Mouse (Mus musculus) forebrain, embryonic 13.5 days (tissue): ENCODE measurements around the gene Aak1. TPM values are rescaled to one million over a fixed set of nuclear protein-coding genes. Genes with fewer than 3 reads are reported as not detected.

Source experiments
- ATAC-seq: fragments of 200-750 bp; cut with Nextera tagmentation; 2 replicates; pipeline ENCODE4 v1.8.0; 2017
- H3K27ac ChIP-seq: fragments of 300-500 bp; sonication (generic); 2 replicates; pipeline ENCODE4 v1.5.1; 2015; ENCODE audit warnings: inconsistent platforms, mild to moderate bottlenecking, moderate library complexity
- H3K27me3 ChIP-seq: fragments of 300-500 bp; sonication (generic); 2 replicates; pipeline ENCODE4 v1.6.1; 2015; ENCODE audit warnings: mild to moderate bottlenecking, inconsistent platforms
- H3K36me3 ChIP-seq: fragments of 300-500 bp; sonication (generic); 2 replicates; pipeline ENCODE4 v1.6.1; 2015; ENCODE audit warnings: mild to moderate bottlenecking, inconsistent platforms; ENCODE audit not compliant: poor library complexity, severe bottlenecking
- H3K4me1 ChIP-seq: fragments of 300-500 bp; sonication (generic); 2 replicates; pipeline ENCODE4 v1.6.1; 2015; ENCODE audit warnings: inconsistent platforms
- H3K4me2 ChIP-seq: fragments of 300-500 bp; sonication (generic); 2 replicates; pipeline ENCODE4 v1.6.1; 2015; ENCODE audit warnings: inconsistent platforms, mild to moderate bottlenecking, moderate library complexity
- H3K4me3 ChIP-seq: fragments of 300-500 bp; sonication (generic); 2 replicates; pipeline ENCODE4 v1.5.1; 2015; ENCODE audit warnings: mild to moderate bottlenecking, inconsistent platforms
- H3K9ac ChIP-seq: fragments of 300-500 bp; sonication (generic); 2 replicates; pipeline ENCODE4 v1.6.1; 2015; ENCODE audit warnings: mild to moderate bottlenecking, inconsistent platforms
- H3K9me3 ChIP-seq: fragments of 300-500 bp; sonication (generic); replicated peaks from 2 replicates; pipeline ENCODE4 v1.6.1; 2016; ENCODE audit warnings: inconsistent platforms
- WGBS: fragments of 180-500 bp; shearing (Covaris S2); methylation state at CpG from one replicate; pipeline ENCODE4 v1.1.7; 2015; 5-methylcytosine and 5-hydroxymethylcytosine counted together
- polyA plus RNA-seq: library from polyadenylated mRNA; unstranded; fragments of >200 nt; fragmentation: Nextera tagmentation; extraction: Ambion mirVana; gene quantifications from 2 replicates; pipeline ENCODE4 v1.2.1, GENCODE M21; 2015

Gene Aak1
- polyA plus RNA-seq, 1 experiment from 2014 or later, result 24.3 TPM

DNA sequence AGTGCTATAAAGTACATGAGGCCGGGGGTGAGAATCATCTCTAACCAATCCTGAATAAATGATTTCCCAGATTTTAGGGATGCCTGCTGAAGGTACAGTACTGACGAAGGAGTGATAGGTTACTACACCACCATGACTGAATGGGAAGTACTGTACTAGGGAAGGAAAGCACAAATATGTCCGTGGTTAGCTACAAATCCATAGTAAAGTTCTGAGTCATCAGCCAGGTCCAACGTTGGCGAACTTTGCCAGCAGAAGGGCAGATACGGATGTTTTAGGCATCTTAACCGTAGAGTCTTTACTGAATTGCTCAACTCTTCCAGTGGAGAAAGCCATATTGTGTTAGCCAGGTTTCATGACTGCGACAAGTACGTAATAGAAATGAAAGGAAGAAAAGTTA lies 91.6 kb downstream of the Aak1 start:
- Histone ChIP-seq H3K27ac (no peak overlapping the region), H3K9ac (no peak overlapping the region), H3K9me3 (peaks cover under 1% of the 10 kb centered on the region; the same call in 1 of the 2 replicates), H3K4me1 (no peaks in the 10 kb centered on the region), H3K36me3 (peaks cover 51% of the 10 kb centered on the region), H3K27me3 (no peaks in the 10 kb centered on the region), H3K4me3 (no peak overlapping the region), H3K4me2 (no peak overlapping the region)
- 97% methylated on average over 9 of the region's 9 CpGs for WGBS
- no peak for ATAC-seq

DNA sequence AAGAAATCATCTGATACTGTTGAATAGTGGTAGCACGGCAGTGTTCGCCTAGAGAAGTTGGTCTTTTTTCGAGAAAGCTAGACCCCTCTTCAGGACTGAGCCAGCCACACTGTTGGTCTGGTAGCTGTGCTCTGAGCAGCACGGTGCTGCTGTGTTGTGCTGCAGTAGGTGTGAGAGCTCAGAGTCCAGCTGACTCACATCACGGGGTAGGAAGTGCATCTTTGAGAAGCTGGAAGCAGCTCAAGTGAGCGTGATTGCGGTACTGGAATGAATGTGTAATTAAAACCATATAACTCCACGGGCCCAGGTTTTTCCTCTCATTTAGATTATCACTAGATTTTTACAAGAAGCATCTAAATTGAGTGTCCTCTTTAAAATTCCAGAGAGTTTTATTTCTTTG lies 97.8 kb downstream of the Aak1 start:
- no peak overlapping the region for H3K9ac ChIP-seq
- H3K4me2 ChIP-seq, result no peak overlapping the region
- H3K9me3 ChIP-seq, result no peaks in the 10 kb centered on the region
- no peak overlapping the region for H3K27ac ChIP-seq
- WGBS, result 78% methylated on average over 8 of the region's 8 CpGs
- ATAC-seq, result no peak
- no peaks in the 10 kb centered on the region for H3K27me3 ChIP-seq
- H3K36me3 ChIP-seq, result peaks cover 41% of the 10 kb centered on the region
- H3K4me3 ChIP-seq, result no peak overlapping the region
- H3K4me1 ChIP-seq, result no peaks in the 10 kb centered on the region

DNA sequence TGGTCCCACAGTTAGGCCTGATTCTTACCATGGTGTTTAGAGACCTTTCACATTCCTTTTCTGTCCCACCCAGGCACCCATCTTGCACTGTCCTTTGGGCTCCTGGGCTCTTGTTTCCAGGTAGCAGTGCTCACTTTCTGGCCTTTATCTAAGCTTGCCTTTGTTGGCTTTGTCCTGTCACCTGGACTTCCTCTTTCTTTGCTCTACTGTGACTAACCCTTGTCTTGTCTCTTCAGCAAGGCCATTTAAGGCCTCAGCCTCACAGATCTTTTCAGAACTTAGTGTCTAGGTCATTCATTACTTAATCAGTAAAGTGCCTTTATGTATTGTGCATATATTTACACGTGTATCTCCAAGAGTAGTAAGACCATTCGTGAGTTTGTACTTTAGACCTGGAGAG lies 99.4 kb downstream of the Aak1 start:
- H3K9me3 ChIP-seq, result no peaks in the 10 kb centered on the region
- H3K27me3 ChIP-seq, result no peaks in the 10 kb centered on the region
- H3K27ac ChIP-seq, result no peak overlapping the region
- H3K4me3 ChIP-seq, result no peak overlapping the region
- H3K9ac ChIP-seq, result no peak overlapping the region
- H3K36me3 ChIP-seq, result peaks cover 44% of the 10 kb centered on the region
- ATAC-seq, result no peak
- H3K4me2 ChIP-seq, result no peak overlapping the region
- WGBS, result 81% methylated on average over 2 of the region's 2 CpGs
- no peaks in the 10 kb centered on the region for H3K4me1 ChIP-seq

DNA sequence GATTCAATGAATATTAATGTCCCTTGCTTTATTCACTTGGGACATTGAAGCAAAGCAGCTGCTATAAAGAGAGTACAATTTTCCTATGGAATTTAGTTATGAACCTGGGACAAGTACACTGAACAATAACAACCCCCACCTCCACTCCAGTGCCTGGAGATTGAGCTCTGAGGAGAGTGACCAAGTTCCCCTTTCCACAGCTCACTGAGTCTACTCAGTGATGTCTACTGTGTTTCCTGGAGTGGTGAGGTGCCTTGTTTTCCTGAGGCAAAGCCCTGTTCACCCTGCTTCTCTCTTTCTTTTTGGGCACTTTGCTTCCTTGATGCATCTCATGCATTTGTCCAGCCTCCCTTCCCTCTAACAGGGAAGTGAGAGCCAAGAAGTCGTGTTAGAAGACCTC lies 100.8 kb downstream of the Aak1 start:
- H3K27ac ChIP-seq, result no peak overlapping the region
- H3K36me3 ChIP-seq, result peaks cover 46% of the 10 kb centered on the region
- H3K27me3 ChIP-seq, result no peaks in the 10 kb centered on the region
- no peak overlapping the region for H3K4me3 ChIP-seq
- H3K9me3 ChIP-seq, result no peaks in the 10 kb centered on the region
- no peak overlapping the region for H3K9ac ChIP-seq
- no peak for ATAC-seq
- WGBS, result 71% methylated on average over 1 of the region's 1 CpGs
- H3K4me1 ChIP-seq, result no peaks in the 10 kb centered on the region
- no peak overlapping the region for H3K4me2 ChIP-seq

DNA sequence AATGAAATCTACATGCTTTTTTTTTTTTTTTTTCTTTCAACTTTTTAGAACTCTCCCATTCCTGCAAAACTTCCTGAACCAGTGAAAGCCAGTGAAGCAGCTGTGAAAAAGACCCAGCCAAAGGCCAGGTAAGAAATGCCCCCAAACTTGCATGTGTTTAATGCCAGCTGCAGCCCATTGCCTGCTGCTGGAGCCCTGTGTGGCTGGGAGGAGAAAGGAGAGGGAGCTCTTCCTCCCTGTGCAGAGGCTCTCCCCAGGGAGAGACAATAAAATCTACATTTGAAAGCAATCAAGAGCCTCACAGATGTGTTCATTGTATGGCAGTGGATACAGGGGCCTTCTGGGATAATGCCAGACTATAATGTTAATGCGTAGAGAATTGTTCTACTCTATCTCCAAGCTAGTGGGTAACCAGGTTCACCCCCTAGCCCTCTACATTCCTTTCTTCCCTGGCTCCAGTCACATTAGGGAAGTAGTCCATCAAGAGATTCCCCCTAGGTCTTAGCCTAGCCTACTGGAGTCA lies 101.5 kb downstream of the Aak1 start:
- Histone ChIP-seq H3K4me3 (no peak overlapping the region), H3K9ac (no peak overlapping the region), H3K9me3 (no peaks in the 10 kb centered on the region), H3K4me1 (no peaks in the 10 kb centered on the region), H3K36me3 (peaks cover 47% of the 10 kb centered on the region), H3K4me2 (no peak overlapping the region), H3K27ac (no peak overlapping the region), H3K27me3 (no peaks in the 10 kb centered on the region)
- 77% methylated on average over 1 of the region's 1 CpGs for WGBS
- ATAC-seq, result no peak

DNA sequence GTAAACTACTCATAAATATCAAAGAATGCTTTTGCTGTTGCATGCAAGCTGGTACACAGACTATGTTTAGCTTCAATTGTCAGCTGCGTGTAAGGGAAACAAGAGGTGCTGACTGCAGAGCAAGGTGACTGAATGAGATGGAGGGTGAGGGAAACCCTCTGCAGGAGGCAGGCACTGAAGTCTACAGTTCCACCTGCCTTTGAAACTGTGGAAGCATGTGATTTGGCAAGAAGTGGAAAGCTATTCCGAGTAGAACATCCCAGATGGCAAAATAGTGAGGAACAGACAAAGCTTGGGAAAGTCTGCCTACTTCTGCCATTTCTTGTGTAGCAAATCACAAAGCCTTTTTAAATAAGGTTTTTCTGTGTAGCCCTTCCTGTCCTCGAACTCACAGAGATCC lies 106.4 kb downstream of the Aak1 start:
- Histone ChIP-seq H3K4me2 (no peak overlapping the region), H3K27me3 (no peaks in the 10 kb centered on the region), H3K9me3 (no peaks in the 10 kb centered on the region), H3K27ac (no peak overlapping the region), H3K4me1 (no peaks in the 10 kb centered on the region), H3K36me3 (peaks cover 71% of the 10 kb centered on the region), H3K4me3 (no peak overlapping the region), H3K9ac (no peak overlapping the region)
- WGBS, result 83% methylated on average over 3 of the region's 3 CpGs
- no peak for ATAC-seq

DNA sequence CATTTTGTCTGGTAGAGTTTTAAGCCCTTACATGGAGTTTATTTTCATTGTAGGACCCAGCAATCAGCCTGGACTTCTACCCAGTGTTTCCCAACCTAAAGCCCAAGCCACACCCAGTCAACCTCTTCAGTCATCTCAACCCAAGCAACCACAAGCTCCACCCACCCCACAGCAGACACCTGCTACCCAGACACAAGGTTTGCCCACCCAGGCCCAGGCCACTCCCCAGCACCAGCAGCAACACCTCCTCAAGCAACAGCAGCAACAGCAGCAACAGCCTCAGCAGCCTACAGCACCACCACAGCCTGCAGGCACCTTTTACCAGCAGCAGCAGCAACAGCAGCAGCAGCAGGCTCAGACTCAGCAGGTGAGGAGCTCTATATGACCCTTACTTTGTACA lies 106.9 kb downstream of the Aak1 start:
- Histone ChIP-seq H3K4me2 (no peak overlapping the region), H3K9ac (no peak overlapping the region), H3K9me3 (no peaks in the 10 kb centered on the region), H3K27ac (no peak overlapping the region), H3K36me3 (peaks cover 71% of the 10 kb centered on the region), H3K4me1 (no peaks in the 10 kb centered on the region), H3K4me3 (no peak overlapping the region), H3K27me3 (no peaks in the 10 kb centered on the region)
- ATAC-seq, result no peak

DNA sequence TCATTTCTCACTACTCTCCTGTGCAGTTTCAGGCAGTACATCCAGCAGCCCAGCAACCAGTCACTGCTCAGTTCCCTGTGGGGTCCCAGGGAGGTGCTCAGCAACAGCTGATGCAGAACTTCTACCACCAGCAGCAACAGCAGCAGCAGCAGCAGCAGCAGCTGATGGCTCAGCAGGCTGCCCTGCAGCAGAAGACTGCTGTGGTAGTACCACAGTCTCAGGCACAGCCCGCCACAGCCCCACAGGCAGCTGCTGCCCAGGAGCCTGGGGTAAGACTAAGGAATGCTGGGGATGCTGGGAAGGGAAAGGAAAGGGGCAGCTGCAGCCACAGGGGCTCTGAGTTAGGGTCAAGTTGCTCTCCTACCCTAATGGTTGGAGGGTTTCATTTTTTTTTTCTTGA lies 109.7 kb downstream of the Aak1 start:
- H3K27me3 ChIP-seq, result no peaks in the 10 kb centered on the region
- 93% methylated on average over 1 of the region's 1 CpGs for WGBS
- H3K27ac ChIP-seq, result no peak overlapping the region
- no peak overlapping the region for H3K4me3 ChIP-seq
- no peak overlapping the region for H3K9ac ChIP-seq
- H3K9me3 ChIP-seq, result no peaks in the 10 kb centered on the region
- H3K4me1 ChIP-seq, result no peaks in the 10 kb centered on the region
- H3K36me3 ChIP-seq, result peaks cover 81% of the 10 kb centered on the region
- no peak overlapping the region for H3K4me2 ChIP-seq
- ATAC-seq, result no peak

DNA sequence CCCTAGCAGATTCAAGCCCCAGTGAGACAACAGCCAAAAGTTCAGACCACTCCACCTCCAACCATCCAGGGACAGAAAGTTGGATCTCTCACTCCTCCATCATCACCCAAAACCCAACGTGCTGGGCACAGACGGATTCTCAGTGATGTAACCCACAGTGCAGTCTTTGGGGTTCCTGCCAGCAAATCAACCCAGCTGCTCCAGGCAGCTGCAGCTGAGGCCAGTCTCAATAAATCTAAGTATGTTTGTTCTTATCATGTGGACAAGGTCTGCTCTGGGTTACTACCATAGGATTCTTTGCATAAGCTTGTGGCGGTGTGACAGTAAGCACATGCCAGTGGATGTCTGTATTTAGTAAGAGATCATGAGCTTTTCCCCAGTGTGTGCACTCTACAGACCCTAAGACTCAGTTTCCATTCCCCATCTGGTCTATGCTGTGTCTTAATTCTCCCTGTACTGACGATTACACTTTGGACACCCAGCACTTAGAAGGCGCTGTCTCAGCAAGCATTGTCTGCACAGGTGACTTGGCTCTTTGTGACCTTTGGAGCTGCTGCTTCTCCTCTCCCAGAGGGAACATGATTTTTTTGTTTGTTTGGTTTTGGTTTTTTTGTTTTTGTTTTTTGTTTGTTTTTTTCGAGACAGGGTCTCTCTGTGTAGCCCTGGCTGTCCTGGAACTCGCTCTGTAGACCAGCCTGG lies 114.8 kb downstream of the Aak1 start:
- 99% methylated on average over 7 of the region's 7 CpGs for WGBS
- H3K4me2 ChIP-seq, result no peak overlapping the region
- no peaks in the 10 kb centered on the region for H3K27me3 ChIP-seq
- no peak for ATAC-seq
- H3K9ac ChIP-seq, result no peak overlapping the region
- H3K9me3 ChIP-seq, result no peaks in the 10 kb centered on the region
- H3K27ac ChIP-seq, result no peak overlapping the region
- H3K36me3 ChIP-seq, result peaks cover 88% of the 10 kb centered on the region
- no peaks in the 10 kb centered on the region for H3K4me1 ChIP-seq
- H3K4me3 ChIP-seq, result no peak overlapping the region

DNA sequence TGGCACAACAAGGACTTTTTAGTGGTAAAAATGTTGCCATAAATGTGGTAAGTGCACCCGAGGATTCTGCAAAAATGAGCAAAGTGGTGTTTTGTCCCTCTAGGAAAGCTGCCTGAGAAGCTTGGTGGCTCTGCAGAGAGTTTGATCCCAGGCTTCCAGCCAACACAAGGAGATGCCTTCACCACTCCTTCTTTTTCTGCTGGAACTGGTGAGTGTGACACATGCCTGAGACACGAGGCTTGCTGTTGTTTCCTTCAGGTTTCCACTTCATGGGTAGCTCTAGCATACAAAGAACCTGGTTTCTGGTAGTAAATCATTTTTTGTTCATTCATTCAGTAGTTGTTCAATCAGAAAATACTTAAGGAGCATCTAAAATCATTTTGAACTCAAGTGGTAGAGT lies 117.8 kb downstream of the Aak1 start:
- Histone ChIP-seq H3K27ac (no peak overlapping the region), H3K27me3 (no peaks in the 10 kb centered on the region), H3K9me3 (no peaks in the 10 kb centered on the region), H3K4me1 (no peaks in the 10 kb centered on the region), H3K36me3 (peaks cover 81% of the 10 kb centered on the region), H3K4me2 (no peak overlapping the region), H3K4me3 (no peak overlapping the region), H3K9ac (no peak overlapping the region)
- WGBS, result 91% methylated on average over 2 of the region's 2 CpGs
- no peak for ATAC-seq

DNA sequence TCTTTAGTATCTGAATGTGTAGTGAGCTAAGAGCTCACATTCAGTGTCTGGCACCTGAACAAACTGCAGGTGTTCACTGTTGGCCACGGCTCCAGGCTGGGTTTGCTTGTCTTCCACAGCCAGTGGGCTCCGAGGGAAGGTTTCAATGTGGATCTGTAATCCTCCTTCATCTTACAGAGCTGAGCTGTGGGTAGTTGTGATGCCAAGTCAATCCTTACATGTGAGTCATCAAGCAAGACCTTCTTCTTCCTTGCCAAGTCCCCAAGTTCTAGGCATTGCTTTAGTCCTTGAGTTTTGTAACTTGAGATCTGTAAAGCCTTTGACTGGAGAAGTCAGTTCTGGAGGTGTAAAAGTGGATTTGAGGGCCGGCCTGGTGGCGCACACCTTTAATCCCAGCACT lies 124.6 kb downstream of the Aak1 start:
- no peak overlapping the region for H3K27ac ChIP-seq
- no peak for ATAC-seq
- H3K9ac ChIP-seq, result no peak overlapping the region
- WGBS, result 97% methylated on average over 4 of the region's 4 CpGs
- H3K4me2 ChIP-seq, result no peak overlapping the region
- no peak overlapping the region for H3K4me3 ChIP-seq
- H3K4me1 ChIP-seq, result no peaks in the 10 kb centered on the region
- no peaks in the 10 kb centered on the region for H3K27me3 ChIP-seq
- no peaks in the 10 kb centered on the region for H3K9me3 ChIP-seq
- H3K36me3 ChIP-seq, result peaks cover 52% of the 10 kb centered on the region

DNA sequence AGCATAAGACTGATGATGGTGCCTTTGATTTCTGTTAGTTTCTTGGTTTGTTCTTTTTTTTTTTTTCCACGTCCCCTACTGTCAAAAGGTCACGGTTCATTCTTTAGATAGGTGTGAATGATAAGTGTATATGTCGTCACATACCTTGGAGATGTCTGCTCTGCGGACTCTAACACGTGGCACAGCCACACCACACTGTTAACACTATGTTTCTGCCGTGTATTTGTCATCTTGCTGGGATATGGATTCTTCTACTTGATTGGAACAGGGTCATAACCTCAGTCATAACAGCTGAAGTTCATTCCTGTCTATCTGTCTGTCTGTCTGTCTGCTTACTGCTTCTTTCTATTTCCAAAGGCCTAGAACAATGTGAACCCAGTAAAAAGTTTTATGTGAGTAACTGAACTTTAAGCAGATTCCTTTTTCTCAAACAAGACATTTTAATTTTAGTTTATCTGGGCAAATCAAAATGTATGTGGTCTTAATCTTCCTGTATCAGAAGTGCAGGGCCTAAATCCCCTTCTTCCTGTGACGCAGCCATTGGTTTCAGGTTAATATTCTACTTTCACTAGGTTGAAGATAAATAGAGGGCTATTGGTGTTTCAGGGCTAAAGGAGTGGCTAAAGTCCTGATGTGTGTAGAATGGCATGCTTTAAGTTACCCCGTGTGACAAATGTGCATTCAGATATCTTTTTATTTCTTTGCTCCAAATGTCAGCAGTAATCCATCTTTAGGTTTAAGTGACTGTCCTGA lies 129.0 kb downstream of the Aak1 start:
- no peaks in the 10 kb centered on the region for H3K27me3 ChIP-seq
- 92% methylated on average over 8 of the region's 8 CpGs for WGBS
- ATAC-seq, result no peak
- H3K4me1 ChIP-seq, result no peaks in the 10 kb centered on the region
- no peaks in the 10 kb centered on the region for H3K9me3 ChIP-seq
- peaks cover 27% of the 10 kb centered on the region for H3K36me3 ChIP-seq
- no peak overlapping the region for H3K27ac ChIP-seq
- H3K9ac ChIP-seq, result no peak overlapping the region
- no peak overlapping the region for H3K4me3 ChIP-seq
- H3K4me2 ChIP-seq, result no peak overlapping the region

DNA sequence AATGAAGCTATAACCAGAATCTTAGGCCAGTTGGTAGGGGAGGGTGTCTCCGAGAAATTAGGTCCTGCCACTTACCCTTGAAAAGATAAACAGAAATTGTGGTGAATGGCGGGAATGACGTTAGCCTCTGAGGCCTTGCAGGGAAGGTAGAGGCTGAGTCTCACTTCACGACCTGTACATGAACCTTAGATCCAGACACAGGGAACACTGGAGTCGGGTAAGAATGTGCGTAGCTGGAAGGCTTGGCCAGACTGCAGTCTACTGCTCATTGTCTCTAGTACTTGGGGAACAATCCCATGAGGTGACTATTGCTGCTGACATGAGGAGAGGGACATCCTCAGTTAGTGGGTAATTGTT lies 129.6 kb downstream of the Aak1 start:
- H3K36me3 ChIP-seq, result peaks cover 26% of the 10 kb centered on the region
- ATAC-seq, result no peak
- no peak overlapping the region for H3K4me2 ChIP-seq
- no peak overlapping the region for H3K27ac ChIP-seq
- no peak overlapping the region for H3K9ac ChIP-seq
- H3K4me1 ChIP-seq, result no peaks in the 10 kb centered on the region
- WGBS, result 89% methylated on average over 6 of the region's 6 CpGs
- H3K4me3 ChIP-seq, result no peak overlapping the region
- H3K27me3 ChIP-seq, result no peaks in the 10 kb centered on the region
- H3K9me3 ChIP-seq, result no peaks in the 10 kb centered on the region
